Mouse (Mus musculus): ENCODE data around the gene Rnpepl1.

Rnpepl1 gene

GRCm38 (mm10) chr1:92906779-92907631, 3.6 kb upstream of the Rnpepl1 start, which contains the start of gene Dusp28:
Gene Dusp28, plus strand, starts transcription at chr1:92906981.
- ATAC-seq (ENCODE audit: insufficient number of reproducible peaks, low FRiP score, low TSS enrichment): peak; percentile 69

GRCm38 (mm10) chr1:92907632-92908360, 2.8 kb upstream of the Rnpepl1 start:
- ATAC-seq (ENCODE audit: insufficient number of reproducible peaks, low FRiP score, low TSS enrichment): no peak

GRCm38 (mm10) chr1:92908664-92909063, 1.9 kb upstream of the Rnpepl1 start:
- no peak for ATAC-seq (ENCODE audit: insufficient number of reproducible peaks, low FRiP score, low TSS enrichment)

DNA sequence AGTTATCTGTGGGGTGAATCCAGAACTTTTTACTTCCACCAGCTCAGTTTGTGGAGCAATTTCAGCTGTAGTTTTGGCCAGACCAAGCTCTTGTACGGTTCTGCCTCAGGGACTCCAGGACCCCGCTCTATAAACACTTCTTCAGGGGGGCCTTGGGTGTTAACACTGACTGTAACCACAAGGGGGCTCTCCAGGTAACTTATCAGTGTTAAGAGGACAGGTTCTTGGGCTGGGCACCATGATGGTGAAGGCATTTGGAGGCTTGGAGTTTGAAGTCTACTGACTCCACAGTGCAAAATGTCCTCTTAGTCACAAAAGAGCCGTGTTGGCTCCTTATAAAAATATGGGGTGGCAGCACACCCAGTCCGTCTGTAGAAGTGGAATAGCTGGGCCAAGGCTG, 1.5 kb upstream of the Rnpepl1 start:
- no peak for ATAC-seq (ENCODE audit: insufficient number of reproducible peaks, low FRiP score, low TSS enrichment)

GRCm38 (mm10) chr1:92910925-92911720, 540 bp downstream of the Rnpepl1 start:
- ATAC-seq (ENCODE audit: insufficient number of reproducible peaks, low FRiP score, low TSS enrichment): no peak; the same call in 1 of the 2 replicates

- ATAC-seq (ENCODE audit: insufficient number of reproducible peaks, low FRiP score, low TSS enrichment): no peak
Measured at GRCm38 (mm10) chr1:92911721-92912138, 1.1 kb downstream of the Rnpepl1 start.

GRCm38 (mm10) chr1:92912286-92912685, 1.7 kb downstream of the Rnpepl1 start:
- no peak for ATAC-seq (ENCODE audit: insufficient number of reproducible peaks, low FRiP score, low TSS enrichment)

DNA sequence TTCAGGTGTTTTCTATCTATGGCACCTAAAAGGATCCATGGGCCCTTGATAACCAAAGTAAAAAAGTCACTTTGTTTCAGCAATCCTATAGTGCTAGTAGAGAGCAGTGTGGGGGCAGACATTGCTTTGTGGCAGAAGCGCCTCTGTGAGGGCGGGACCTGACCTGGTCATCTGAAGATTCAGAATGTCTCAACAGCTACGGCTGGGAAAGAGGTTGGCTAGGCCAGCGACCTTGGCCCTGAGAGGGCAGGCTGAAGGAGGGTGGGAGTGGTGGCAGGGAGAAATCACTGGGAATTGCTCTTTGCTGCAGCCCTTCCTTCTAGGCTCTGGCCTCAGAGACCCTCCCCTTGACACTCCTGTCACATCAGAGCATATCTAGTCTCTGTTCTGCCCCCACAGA, 3.7 kb downstream of the Rnpepl1 start:
- no peak for ATAC-seq (ENCODE audit: insufficient number of reproducible peaks, low FRiP score, low TSS enrichment)

- ATAC-seq (ENCODE audit: insufficient number of reproducible peaks, low FRiP score, low TSS enrichment): no peak
Measured at GRCm38 (mm10) chr1:92914993-92915392, 4.4 kb downstream of the Rnpepl1 start.

- no peak for ATAC-seq (ENCODE audit: insufficient number of reproducible peaks, low FRiP score, low TSS enrichment)
Measured at GRCm38 (mm10) chr1:92916725-92917124, 6.1 kb downstream of the Rnpepl1 start.

DNA sequence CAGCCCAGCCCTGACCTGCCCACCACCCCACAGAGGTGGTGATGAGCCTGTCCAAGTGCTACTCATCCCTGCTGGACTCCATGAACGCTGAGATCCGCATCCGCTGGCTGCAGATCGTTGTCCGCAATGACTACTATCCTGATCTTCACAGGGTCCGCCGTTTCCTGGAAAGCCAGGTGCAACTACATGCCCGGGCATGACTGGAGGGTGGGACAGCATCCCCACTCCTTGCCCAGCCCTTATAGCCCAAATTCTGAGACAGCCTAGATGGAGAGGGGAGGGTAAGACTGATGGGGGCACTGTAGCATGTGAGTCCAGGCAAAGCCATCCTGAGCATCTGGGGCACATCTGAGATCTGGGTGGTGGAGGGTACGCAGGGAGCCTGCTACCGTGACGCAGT, 8.6 kb downstream of the Rnpepl1 start:
- no peak for ATAC-seq (ENCODE audit: insufficient number of reproducible peaks, low FRiP score, low TSS enrichment)

DNA sequence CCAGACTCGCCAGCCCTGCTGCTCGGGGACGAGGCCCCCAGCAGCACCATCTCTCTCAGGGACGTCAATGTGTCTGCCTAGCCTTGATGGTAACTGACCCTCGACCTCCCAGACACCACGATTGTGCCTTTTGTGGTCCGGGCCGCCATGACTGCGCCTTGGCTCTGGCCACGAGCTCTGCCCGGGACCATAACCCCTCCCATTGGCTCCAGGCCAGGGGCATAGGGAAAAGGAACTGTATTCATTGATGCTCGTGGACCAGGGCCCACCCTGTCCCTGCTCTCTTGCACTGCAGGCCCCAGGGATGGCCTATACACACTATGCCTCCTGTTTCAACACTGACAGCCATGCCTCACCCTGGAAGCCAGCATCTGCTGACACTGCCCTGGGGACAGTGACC, 9.2 kb downstream of the Rnpepl1 start:
- no peak for ATAC-seq (ENCODE audit: insufficient number of reproducible peaks, low FRiP score, low TSS enrichment)

GRCm38 (mm10) chr1:92920474-92921200, 10.1 kb downstream of the Rnpepl1 start:
- ATAC-seq (ENCODE audit: insufficient number of reproducible peaks, low FRiP score, low TSS enrichment): no peak

DNA sequence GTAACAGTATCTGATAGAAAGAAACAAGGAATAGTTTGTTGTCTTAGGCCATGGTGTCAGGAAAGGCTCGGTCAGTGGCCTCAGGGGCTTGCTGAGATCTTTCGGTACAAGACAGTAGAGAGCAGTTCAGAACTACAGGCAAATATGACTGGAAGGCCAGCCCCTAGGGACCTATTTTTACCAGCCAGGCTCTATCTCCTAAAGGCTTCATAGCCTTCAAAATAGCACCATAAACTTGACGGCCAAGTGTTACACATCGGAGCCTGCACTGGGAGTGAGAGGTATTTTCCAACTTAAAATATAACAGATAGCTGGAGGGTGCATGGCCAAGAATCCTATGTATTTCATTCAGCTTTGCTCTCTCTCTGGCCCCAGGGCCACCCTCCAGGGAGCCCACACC, 10.9 kb downstream of the Rnpepl1 start:
- ATAC-seq (ENCODE audit: insufficient number of reproducible peaks, low FRiP score, low TSS enrichment): no peak

DNA sequence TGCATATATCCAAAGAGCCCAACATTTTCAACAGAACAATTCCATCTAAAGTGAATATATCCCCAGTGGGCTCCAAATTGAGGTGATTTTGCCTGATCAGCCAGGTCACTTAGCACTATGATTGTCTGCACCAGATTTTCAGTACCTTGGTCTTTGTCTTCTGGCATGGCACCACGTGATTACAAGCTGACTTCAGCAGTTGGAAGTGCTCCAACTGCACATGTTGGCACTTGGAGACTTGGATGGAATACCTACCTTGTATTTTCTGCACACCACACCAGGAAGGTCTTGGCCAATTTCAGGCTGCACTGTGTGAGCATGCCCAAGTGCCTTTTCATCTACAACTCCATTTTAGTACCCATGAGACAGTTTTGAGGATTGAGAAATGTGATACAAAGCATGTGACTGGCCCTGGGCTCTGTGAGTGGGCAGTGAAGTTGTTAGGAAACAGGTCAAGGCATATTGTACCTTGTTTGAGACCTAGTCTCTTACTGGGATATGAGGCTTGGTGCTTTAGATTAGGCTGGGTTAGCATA, 19.7 kb downstream of the Rnpepl1 start:
- no peak for ATAC-seq (ENCODE audit: insufficient number of reproducible peaks, low FRiP score, low TSS enrichment)

DNA sequence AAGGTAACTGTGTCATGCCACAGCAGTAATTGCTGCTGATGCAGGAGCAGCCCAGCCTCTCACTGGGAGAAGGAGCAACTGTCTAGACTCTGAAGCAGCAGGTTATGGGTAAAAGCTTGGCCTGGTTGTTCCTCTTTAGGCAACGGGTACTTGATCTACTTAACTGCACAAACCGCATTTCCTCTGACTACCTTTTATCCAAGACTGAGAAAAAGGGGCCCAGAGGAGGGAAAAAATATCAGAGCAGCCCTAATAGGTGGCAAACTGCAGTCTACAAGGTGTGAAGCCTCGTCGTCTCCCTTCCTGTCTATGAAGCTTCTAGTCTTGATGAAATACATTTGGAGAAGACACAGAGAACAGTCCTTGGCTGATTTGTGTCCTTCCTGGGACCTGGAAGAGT, 23.0 kb downstream of the Rnpepl1 start:
- ATAC-seq (ENCODE audit: insufficient number of reproducible peaks, low FRiP score, low TSS enrichment): no peak

DNA sequence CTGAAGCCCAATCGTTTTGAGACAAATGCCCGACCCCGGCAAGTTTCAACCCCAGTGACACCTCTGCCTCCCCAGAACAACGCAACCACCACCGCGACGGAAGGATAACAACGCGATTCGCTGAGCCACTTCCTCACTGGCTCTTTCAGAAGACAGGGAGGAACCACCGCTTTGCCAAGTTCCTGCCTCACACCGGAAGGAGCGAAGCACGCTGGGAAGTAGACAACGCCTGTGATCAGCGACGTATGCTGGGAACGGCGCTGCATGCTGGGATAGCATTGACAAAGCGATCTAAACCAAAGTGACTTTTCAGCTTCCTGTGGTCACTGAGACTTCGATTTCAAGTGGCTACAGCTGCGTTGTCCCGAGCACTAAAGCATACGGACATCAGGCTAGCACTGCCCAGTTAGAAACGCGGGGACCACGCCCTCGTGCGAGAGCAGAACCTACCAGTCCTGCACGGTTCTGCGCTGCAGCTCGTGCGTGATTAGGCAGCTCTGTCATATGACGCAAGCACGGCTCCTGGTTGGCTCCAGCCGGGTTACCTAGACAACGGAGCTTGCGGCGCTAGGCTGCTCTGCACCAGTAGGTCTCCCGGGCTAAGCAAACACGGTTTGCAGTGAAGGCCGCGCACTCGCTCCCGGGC, 23.7 kb downstream of the Rnpepl1 start, which contains the start of gene Capn10:
Gene Capn10, plus strand, starts transcription at position 195 of the 646 bp plus-strand sequence.
- ATAC-seq (ENCODE audit: insufficient number of reproducible peaks, low FRiP score, low TSS enrichment): peak; percentile 97

DNA sequence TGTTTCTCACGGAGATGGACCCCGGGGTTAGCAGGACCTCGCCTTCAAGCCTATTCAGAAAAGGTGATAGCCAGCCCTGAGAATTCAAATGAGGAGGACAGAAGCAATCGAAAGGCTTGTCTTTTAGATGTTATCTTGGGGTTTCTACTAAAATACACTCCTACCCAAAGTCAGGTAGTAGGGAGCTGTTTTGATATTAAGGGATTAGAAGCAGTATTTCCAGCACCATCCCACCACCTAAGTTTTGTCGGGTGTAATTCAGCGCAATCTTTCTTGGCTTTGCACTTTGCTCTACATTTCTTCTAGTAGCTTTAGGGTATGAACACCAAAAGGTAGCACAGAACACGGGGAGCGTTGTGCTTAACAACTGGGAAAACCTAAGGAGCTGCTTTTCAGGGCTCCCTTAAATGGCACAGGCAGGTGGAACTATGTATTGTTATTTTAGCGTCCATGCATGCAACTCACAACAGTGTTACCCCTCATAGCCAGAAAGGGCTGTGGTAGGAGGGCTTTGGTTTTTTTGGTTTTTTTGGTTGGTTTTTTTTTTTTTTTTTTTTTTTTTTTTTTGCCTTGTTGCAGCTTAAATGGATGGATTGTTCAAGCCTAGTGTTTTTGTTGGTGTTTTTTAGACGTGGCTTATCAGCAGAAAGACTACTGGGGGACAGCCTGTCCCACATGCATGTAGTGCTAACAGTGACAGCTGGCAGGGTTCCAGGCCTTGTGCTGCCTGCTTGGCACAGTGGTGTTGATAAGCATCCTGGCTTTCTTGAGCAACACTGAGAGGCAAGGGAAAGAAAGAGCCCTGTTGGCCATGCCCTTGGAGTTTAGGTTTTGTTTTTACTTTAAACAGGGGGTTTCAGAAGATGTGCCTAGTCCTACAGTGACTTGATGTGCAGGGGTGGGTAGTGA, 24.7 kb downstream of the Rnpepl1 start:
- ATAC-seq (ENCODE audit: insufficient number of reproducible peaks, low FRiP score, low TSS enrichment): no peak
